Mouse (Mus musculus) stomach, embryonic 15.5 days (tissue): ENCODE results near the gene Ctsc. TPM values are rescaled to one million over a fixed set of nuclear protein-coding genes. Genes with fewer than 3 reads are reported as not detected.

Experiments used
- ATAC-seq: fragments of 200-750 bp; cut with Nextera tagmentation; 2 replicates; pipeline ENCODE4 v1.8.0; 2017; ENCODE audit warnings: low read depth, moderate number of reproducible peaks, moderate TSS enrichment; ENCODE audit not compliant: insufficient read depth, low FRiP score
- H3K27ac ChIP-seq: fragments of 300-500 bp; sonication (generic); 2 replicates; pipeline ENCODE4 v1.5.1; 2015; ENCODE audit warnings: mild to moderate bottlenecking, inconsistent platforms
- H3K27me3 ChIP-seq: fragments of 300-500 bp; sonication (generic); replicated peaks from 2 replicates; pipeline ENCODE4 v1.6.1; 2015; ENCODE audit warnings: inconsistent platforms
- H3K36me3 ChIP-seq: fragments of 300-500 bp; sonication (generic); 2 replicates; pipeline ENCODE4 v1.6.1; 2015; ENCODE audit warnings: inconsistent platforms
- H3K4me1 ChIP-seq: fragments of 300-500 bp; sonication (generic); 2 replicates; pipeline ENCODE4 v1.6.1; 2015; ENCODE audit warnings: inconsistent platforms
- H3K4me2 ChIP-seq: fragments of 300-500 bp; sonication (generic); 2 replicates; pipeline ENCODE4 v1.6.1; 2015; ENCODE audit warnings: mild to moderate bottlenecking, inconsistent platforms
- H3K4me3 ChIP-seq: fragments of 300-500 bp; sonication (generic); replicated peaks from 2 replicates; pipeline ENCODE4 v1.5.1; 2015; ENCODE audit warnings: inconsistent platforms
- H3K9ac ChIP-seq: fragments of 300-500 bp; sonication (generic); 2 replicates; pipeline ENCODE4 v1.6.1; 2015; ENCODE audit warnings: inconsistent platforms
- H3K9me3 ChIP-seq: fragments of 300-500 bp; sonication (generic); 2 replicates; pipeline ENCODE4 v1.6.1; 2016; ENCODE audit warnings: inconsistent platforms
- WGBS: fragments of 180-500 bp; shearing (Covaris S2); methylation state at CpG from one replicate; pipeline ENCODE4 v1.1.7; 2015; 5-methylcytosine and 5-hydroxymethylcytosine counted together
- polyA plus RNA-seq: library from polyadenylated mRNA; unstranded; fragments of >200 nt; fragmentation: Nextera tagmentation; extraction: Ambion mirVana; gene quantifications from 2 replicates; pipeline ENCODE4 v1.2.1, GENCODE M21; 2015

Ctsc gene
- polyA plus RNA-seq, 1 experiment from 2014 or later = 114 TPM

DNA sequence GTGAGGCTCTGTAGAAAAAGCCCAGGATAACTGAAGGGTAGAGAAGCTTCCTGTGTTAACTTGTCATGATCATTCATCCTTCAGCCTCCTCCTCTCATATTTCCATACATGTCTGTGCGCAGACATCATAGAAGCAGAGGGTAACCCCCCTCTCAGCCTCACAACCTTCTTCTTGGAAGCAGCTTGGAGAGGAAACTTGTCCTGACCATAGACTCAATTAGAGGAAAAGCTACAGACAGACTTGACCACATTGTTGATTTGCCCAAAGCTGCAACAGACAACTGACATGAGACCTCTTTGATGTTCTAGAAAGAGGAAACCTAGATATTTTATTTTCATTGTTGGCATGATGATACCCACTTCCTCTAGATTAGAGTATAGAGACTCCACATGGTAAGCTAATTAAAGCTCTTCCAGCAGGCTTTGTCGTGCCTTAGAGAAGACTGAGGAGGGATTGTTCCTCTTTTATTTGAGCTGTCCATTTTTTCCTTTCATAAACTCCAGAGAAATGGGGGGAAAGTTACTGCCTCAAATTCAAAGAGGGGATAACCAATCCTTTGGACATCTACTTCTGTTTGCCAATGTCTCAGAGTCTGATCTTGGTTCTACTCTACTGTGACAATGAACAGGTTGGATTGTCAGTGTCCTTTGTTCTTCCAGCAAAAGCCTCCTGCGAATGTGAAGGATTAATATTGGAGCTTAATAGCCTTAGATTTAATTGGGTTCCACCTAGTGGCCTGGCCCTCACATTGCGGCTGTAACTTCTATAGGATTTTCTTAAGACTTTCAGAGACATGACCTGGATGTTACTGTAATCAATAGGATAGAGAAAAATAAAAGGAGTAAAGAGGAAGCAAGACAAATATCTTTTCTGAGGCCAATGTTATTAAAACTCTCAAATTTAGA is 79.2 kb downstream of the Ctsc start:
- no peak overlapping the region for H3K4me2 ChIP-seq
- H3K36me3 ChIP-seq = no peaks in the 10 kb centered on the region
- H3K27ac ChIP-seq = no peak overlapping the region
- no peaks in the 10 kb centered on the region for H3K9me3 ChIP-seq
- no peak overlapping the region for H3K4me3 ChIP-seq
- H3K9ac ChIP-seq = no peak overlapping the region
- no peak for ATAC-seq
- WGBS = 43% methylated on average over 4 of the region's 4 CpGs
- no peaks in the 10 kb centered on the region for H3K27me3 ChIP-seq
- no peaks in the 10 kb centered on the region for H3K4me1 ChIP-seq

DNA sequence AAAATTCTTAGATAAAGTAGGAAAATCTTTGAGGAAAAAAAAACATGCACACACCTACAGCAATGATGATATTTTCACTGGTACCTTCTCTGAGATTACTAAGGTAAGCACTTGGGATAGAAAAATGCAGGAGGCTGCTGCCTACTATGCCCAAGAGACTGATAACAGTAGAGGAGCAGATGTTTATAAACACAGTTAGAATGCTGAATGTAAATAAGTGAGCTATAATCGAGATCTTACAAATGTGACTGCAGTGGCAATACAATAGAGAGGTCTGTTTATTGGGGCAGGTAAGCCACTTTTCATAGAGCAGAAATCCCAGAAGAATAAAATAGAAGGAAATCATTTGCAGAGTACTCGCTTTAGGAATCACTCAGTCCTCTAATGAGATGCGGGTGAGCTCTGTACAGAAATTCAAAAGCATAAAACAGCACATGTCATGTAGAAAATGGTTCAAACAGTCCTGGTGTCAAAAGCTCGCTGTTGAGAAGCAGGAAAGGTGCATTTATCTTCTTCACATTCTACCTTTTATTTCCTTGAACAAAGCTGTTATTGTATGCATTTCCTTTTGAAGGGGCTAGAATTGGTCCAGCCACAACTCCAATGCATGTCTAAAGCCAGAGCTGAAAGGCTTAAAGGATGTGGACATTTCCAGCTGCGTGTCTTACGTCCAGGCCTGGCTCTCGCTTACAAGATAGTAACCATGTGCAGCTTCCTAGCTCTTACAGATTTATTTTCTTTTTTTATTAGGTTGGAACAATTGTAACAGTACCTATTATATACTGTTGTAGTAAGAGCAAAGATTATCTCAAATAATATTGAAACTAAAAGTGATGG is 80.4 kb downstream of the Ctsc start:
- Histone ChIP-seq H3K9ac (no peak overlapping the region), H3K4me1 (no peaks in the 10 kb centered on the region), H3K27me3 (no peaks in the 10 kb centered on the region), H3K27ac (no peak overlapping the region), H3K4me3 (no peak overlapping the region), H3K4me2 (no peak overlapping the region), H3K9me3 (no peaks in the 10 kb centered on the region), H3K36me3 (no peaks in the 10 kb centered on the region)
- no peak for ATAC-seq
- 63% methylated on average over 7 of the region's 7 CpGs for WGBS

Other genes with a start within 250 kb of the Ctsc start
- 15.4 and 16.9 TPM in 2 replicates for gene Rab38, start 152.2 kb downstream of the Ctsc start, polyA plus RNA-seq